Mouse (Mus musculus): ENCODE measurements around the gene Ppip5k1. TPM values are rescaled to one million over a fixed set of nuclear protein-coding genes. Genes with fewer than 3 reads are reported as not detected.

Gene Ppip5k1
- polyA plus RNA-seq, 1 experiment from 2014 or later: 15.5 TPM

GRCm38 (mm10) chr2:121357494-121357893, 2.3 kb upstream of the Ppip5k1 start, which contains the start of gene Ckmt1:
Gene Ckmt1, plus strand, starts transcription at chr2:121357714.
- 63% methylated on average over 5 of the region's 5 CpGs for WGBS
- no peak for ATAC-seq
- Histone ChIP-seq H3K4me2 (peak within 1 kb of the TSS; percentile 60), H3K27me3 (peaks cover 39% of the 10 kb centered on the region), H3K4me3 (peak within 1 kb of the TSS; percentile 37), H3K36me3 (ENCODE audit: poor library complexity, severe bottlenecking) (no peaks in the 10 kb centered on the region), H3K4me1 (peaks cover 14% of the 10 kb centered on the region), H3K27ac (no peak within 1 kb of the TSS), H3K9me3 (replicated peaks) (no peaks in the 10 kb centered on the region), H3K9ac (peak within 1 kb of the TSS; percentile 61)

GRCm38 (mm10) chr2:121354378-121354777, 818 bp downstream of the Ppip5k1 start:
- H3K4me2 ChIP-seq: peak overlapping the region; percentile 84
- H3K27ac ChIP-seq: peak overlapping the region; percentile 74
- WGBS: 3% methylated on average over 6 of the region's 6 CpGs
- H3K9me3 ChIP-seq (replicated peaks): no peaks in the 10 kb centered on the region
- H3K9ac ChIP-seq: peak overlapping the region; percentile 85
- H3K4me1 ChIP-seq: peaks cover 14% of the 10 kb centered on the region
- peak overlapping the region; percentile 71 for H3K4me3 ChIP-seq
- peaks cover 33% of the 10 kb centered on the region for H3K27me3 ChIP-seq
- H3K36me3 ChIP-seq (ENCODE audit: poor library complexity, severe bottlenecking): peaks cover 9% of the 10 kb centered on the region; the same call in 1 of the 2 replicates
- no peak for ATAC-seq

- Histone ChIP-seq H3K27me3 (peaks cover 24% of the 10 kb centered on the region), H3K4me3 (no peak overlapping the region), H3K9me3 (replicated peaks) (no peaks in the 10 kb centered on the region), H3K4me1 (peaks cover 7% of the 10 kb centered on the region), H3K36me3 (ENCODE audit: poor library complexity, severe bottlenecking) (peaks cover 17% of the 10 kb centered on the region), H3K4me2 (no peak overlapping the region), H3K27ac (no peak overlapping the region), H3K9ac (no peak overlapping the region)
- ATAC-seq: no peak
- 79% methylated on average over 8 of the region's 8 CpGs for WGBS
Observed at GRCm38 (mm10) chr2:121353156-121353555, 2.0 kb downstream of the Ppip5k1 start.

GRCm38 (mm10) chr2:121339057-121339456, 16.1 kb downstream of the Ppip5k1 start:
- H3K9ac ChIP-seq: no peak overlapping the region
- H3K36me3 ChIP-seq (ENCODE audit: poor library complexity, severe bottlenecking): peaks cover 33% of the 10 kb centered on the region
- no peaks in the 10 kb centered on the region for H3K9me3 ChIP-seq (replicated peaks)
- no peak overlapping the region for H3K4me3 ChIP-seq
- H3K27ac ChIP-seq: no peak overlapping the region
- H3K4me2 ChIP-seq: no peak overlapping the region
- ATAC-seq: no peak
- H3K27me3 ChIP-seq: no peaks in the 10 kb centered on the region
- no peaks in the 10 kb centered on the region for H3K4me1 ChIP-seq

- no peak for ATAC-seq
- no peaks in the 10 kb centered on the region for H3K9me3 ChIP-seq (replicated peaks)
- H3K36me3 ChIP-seq (ENCODE audit: poor library complexity, severe bottlenecking): peaks cover 32% of the 10 kb centered on the region; the same call in 1 of the 2 replicates
- H3K4me1 ChIP-seq: no peaks in the 10 kb centered on the region
- no peak overlapping the region for H3K27ac ChIP-seq
- H3K27me3 ChIP-seq: no peaks in the 10 kb centered on the region
- WGBS: 91% methylated on average over 2 of the region's 2 CpGs
- no peak overlapping the region for H3K4me2 ChIP-seq
- no peak overlapping the region for H3K9ac ChIP-seq
- no peak overlapping the region for H3K4me3 ChIP-seq
Observed at GRCm38 (mm10) chr2:121329492-121329891, 25.7 kb downstream of the Ppip5k1 start.

GRCm38 (mm10) chr2:121323693-121324470, 31.3 kb downstream of the Ppip5k1 start:
- H3K27ac ChIP-seq: no peak overlapping the region
- H3K4me1 ChIP-seq: no peaks in the 10 kb centered on the region
- no peaks in the 10 kb centered on the region for H3K27me3 ChIP-seq
- H3K4me2 ChIP-seq: no peak overlapping the region
- no peak for ATAC-seq
- peaks cover 15% of the 10 kb centered on the region for H3K36me3 ChIP-seq (ENCODE audit: poor library complexity, severe bottlenecking)
- H3K9me3 ChIP-seq (replicated peaks): no peaks in the 10 kb centered on the region
- 84% methylated on average over 10 of the region's 10 CpGs for WGBS
- H3K4me3 ChIP-seq: no peak overlapping the region
- no peak overlapping the region for H3K9ac ChIP-seq

GRCm38 (mm10) chr2:121323041-121323440, 32.2 kb downstream of the Ppip5k1 start:
- ATAC-seq: no peak
- Histone ChIP-seq H3K36me3 (ENCODE audit: poor library complexity, severe bottlenecking) (peaks cover 14% of the 10 kb centered on the region), H3K4me1 (no peaks in the 10 kb centered on the region), H3K27ac (no peak overlapping the region), H3K27me3 (no peaks in the 10 kb centered on the region), H3K9ac (no peak overlapping the region), H3K4me3 (no peak overlapping the region), H3K9me3 (replicated peaks) (no peaks in the 10 kb centered on the region), H3K4me2 (no peak overlapping the region)
- 92% methylated on average over 10 of the region's 10 CpGs for WGBS

- Histone ChIP-seq H3K27ac (no peak overlapping the region), H3K4me3 (no peak overlapping the region), H3K36me3 (ENCODE audit: poor library complexity, severe bottlenecking) (peaks cover 20% of the 10 kb centered on the region), H3K4me1 (no peaks in the 10 kb centered on the region), H3K9me3 (replicated peaks) (no peaks in the 10 kb centered on the region), H3K4me2 (no peak overlapping the region), H3K9ac (no peak overlapping the region), H3K27me3 (no peaks in the 10 kb centered on the region)
- ATAC-seq: no peak
- 87% methylated on average over 8 of the region's 8 CpGs for WGBS
Observed at GRCm38 (mm10) chr2:121316278-121316677, 38.9 kb downstream of the Ppip5k1 start.

- Histone ChIP-seq H3K9ac (no peak overlapping the region), H3K4me1 (no peaks in the 10 kb centered on the region), H3K27me3 (no peaks in the 10 kb centered on the region), H3K27ac (no peak overlapping the region), H3K4me3 (no peak overlapping the region), H3K4me2 (no peak overlapping the region), H3K9me3 (replicated peaks) (no peaks in the 10 kb centered on the region), H3K36me3 (ENCODE audit: poor library complexity, severe bottlenecking) (peaks cover 65% of the 10 kb centered on the region)
- no peak for ATAC-seq
- WGBS: 61% methylated on average over 5 of the region's 5 CpGs
Observed at GRCm38 (mm10) chr2:121308997-121309416, 46.2 kb downstream of the Ppip5k1 start.

- Histone ChIP-seq H3K36me3 (ENCODE audit: poor library complexity, severe bottlenecking) (peaks cover 66% of the 10 kb centered on the region), H3K9me3 (replicated peaks) (no peaks in the 10 kb centered on the region), H3K27ac (no peak overlapping the region), H3K27me3 (no peaks in the 10 kb centered on the region), H3K9ac (no peak overlapping the region), H3K4me1 (peaks cover 34% of the 10 kb centered on the region), H3K4me3 (no peak overlapping the region), H3K4me2 (no peak overlapping the region)
- ATAC-seq: no peak
- WGBS: 91% methylated on average over 10 of the region's 10 CpGs
Observed at GRCm38 (mm10) chr2:121300036-121300435, 55.2 kb downstream of the Ppip5k1 start.

- Histone ChIP-seq H3K27me3 (no peaks in the 10 kb centered on the region), H3K9ac (no peak overlapping the region), H3K4me2 (no peak overlapping the region), H3K4me3 (no peak overlapping the region), H3K9me3 (replicated peaks) (no peaks in the 10 kb centered on the region), H3K27ac (no peak overlapping the region), H3K36me3 (ENCODE audit: poor library complexity, severe bottlenecking) (peaks cover 60% of the 10 kb centered on the region), H3K4me1 (peaks cover 39% of the 10 kb centered on the region)
- ATAC-seq: no peak
- WGBS: 91% methylated on average over 17 of the region's 17 CpGs
Observed at GRCm38 (mm10) chr2:121299471-121299870, 55.7 kb downstream of the Ppip5k1 start.

- ATAC-seq: no peak
- H3K4me1 ChIP-seq: peaks cover 49% of the 10 kb centered on the region
- WGBS: 8% methylated on average over 8 of the region's 8 CpGs
- no peak overlapping the region for H3K27ac ChIP-seq
- H3K36me3 ChIP-seq (ENCODE audit: poor library complexity, severe bottlenecking): peaks cover 47% of the 10 kb centered on the region
- peak overlapping the region; percentile 86 for H3K4me2 ChIP-seq
- H3K9me3 ChIP-seq (replicated peaks): no peaks in the 10 kb centered on the region
- H3K9ac ChIP-seq: 0 out of 2 replicates have a peak overlapping the region, but pooled peaks have one; percentile 26
- peak overlapping the region; percentile 48 for H3K4me3 ChIP-seq
- no peaks in the 10 kb centered on the region for H3K27me3 ChIP-seq
Observed at GRCm38 (mm10) chr2:121298131-121298530, 57.1 kb downstream of the Ppip5k1 start.

Data from forebrain, embryonic 13.5 days (tissue).